Mouse (Mus musculus) lung, postnatal 36 days (tissue): Measurements from ENCODE around the gene Psma3.
"Not testable (repeated sequence)": the region's sequence is repeated elsewhere in the genome, so short reads cannot be mapped to it uniquely, and the experiment has no call there.

ENCODE experiments used
- DNase-seq: peaks from one replicate; pipeline ENCODE4 v3.0.0; 2022; ENCODE audit warnings: mixed read lengths

The Psma3 gene

DNA sequence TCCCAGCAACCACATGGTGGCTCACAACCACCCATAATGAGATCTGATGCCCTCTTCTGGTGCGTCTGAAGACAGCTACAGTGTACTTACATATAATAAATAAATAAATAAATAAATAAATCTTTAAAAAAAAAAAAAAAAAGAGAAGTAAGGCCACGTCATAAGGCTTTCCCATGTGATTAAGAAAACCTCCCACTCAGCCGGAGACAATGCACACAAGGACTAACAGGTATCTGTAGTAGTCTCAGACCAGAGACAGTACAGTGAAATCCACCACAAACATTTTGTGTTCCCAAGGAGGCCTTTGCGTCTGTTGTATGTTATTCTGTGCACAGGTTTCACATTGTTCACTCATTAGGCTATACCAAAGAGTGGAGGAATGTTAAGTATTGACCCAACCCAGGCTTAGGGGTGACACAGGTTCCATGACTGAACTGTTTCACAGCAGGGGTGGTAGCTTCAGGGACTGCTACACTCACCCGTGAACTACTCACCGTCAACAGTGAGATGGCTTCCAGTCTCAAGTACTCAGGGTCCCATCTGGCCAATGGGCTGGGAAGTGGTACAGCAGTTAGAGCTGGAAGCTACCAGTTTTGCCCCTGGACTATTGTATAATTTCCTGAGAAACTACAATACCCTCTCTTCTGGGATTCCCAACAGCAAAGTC, 29.5 kb downstream of the Psma3 start:
- DNase-seq, result no peak

DNA sequence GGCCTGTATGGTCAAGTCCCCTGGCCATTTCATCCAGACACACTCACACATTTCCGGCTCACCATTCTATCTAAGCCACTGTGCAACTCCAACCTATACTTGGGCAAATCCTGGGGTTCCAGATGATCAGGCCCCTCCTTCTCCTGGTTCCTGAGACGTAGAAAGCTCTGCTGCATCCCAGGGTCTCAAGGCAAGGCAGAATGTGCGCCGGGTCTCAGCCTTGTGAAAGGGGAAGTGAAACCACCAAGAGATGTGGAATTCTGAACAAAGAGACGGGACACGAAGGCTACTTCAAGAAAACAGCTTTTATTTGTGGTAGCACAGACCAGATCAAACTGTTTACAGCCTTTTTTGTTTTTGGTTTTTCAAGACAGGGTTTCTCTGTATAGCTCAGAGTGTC, 31.7 kb downstream of the Psma3 start:
- no peak for DNase-seq

DNA sequence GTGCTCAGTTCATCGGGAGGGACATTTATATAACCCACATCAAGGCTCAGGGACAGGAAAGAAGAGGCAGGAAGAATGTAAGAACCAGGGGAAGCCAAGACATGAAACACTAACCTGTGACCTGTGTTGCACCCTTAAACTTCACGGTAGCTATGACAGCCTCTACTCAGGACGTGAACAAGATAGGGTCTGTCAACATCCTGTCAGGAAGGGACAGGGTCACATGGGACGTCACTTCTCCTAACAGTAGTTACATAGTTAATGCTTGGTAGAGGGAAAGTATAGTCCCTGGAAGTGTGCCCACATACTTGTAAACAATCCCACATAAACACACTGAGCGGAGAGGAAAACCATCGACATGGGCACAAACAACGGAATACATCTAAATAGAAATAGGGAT, 32.5 kb downstream of the Psma3 start:
- peak; percentile 67 for DNase-seq

DNA sequence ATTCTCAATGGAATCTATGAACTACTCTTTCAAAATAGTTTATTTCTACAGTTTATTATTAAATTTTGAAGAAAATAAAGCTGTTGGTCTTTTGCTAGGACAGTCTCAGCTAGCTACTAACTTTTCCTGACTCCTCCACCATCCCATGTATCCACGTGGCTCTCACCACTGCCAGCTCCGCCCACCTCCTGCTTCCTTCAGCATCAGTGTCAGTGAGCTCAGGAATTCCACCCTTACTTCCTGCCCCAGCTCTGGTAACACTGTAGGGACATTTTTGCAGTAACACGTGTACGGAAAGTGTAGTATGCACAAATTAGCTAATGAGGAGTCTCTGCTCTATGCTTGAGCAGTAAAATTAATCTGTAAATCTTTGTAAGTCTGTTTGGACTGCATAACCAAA, 35.3 kb downstream of the Psma3 start:
- DNase-seq, result peak; percentile 77

DNA sequence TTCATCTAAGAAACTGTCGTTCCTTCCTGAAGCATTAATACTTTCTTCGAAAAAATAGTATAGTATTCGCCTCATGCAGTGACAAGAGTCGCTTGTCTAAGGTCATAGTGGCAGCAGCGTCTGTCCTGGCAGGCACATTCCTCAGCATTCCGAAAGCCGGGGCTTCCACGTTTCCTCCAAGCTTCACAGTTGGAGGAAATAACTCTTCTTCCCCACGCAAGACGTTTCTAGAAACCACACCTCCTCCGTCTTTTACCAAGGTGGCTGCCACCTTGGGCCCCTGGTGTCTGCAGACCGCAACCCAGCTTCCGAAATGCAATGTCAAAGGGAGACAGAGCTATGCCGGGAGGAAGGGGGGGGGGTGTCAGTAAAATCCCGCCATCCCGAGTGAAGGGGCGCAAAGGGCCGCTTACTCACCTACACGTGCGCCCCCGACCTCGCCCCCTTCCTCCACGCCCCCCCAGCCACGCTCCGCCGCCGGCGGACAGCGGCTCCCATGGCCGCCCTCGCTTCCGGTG, 40.5 kb downstream of the Psma3 start:
- peak; percentile 30 for DNase-seq

DNA sequence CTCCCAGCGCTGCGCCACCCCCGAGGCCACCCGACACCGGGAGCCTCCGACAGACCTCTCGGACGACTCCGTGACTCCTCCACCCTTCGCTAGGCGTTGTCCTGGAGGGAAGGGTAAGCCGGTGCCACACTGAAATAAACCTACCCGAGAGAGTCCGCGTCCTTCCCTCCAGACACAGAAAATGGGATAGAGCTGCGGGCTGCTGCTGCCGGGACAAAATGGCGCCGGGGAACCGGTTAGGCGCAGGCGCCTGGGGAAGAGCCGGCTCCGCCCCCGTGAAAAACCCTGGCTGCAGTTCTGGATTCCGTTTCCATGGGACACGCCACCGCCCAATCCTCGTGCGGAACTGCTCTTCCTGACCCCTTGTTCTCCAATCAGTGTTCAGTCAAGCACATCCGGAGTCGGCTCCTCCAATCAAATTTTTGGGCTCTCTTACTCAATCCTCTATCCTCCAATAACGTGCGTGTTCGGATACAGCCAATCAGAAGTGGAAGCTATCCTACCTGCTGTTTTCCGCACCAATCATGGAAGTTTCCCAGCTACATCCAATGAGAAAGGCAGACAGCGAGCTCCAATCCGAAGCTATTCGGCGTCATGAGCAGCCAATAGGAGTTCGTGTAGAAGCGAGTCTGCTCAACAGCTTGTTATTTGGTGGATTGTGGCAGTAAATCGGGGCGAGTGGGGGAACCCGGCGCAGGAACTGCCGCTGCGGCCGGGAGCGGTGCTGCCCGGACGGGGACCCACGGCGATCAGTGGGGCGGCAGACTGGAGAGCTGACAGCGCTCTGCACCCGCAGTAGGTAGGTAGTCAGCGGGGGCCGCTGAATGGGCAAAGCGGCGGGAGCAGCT, 41.2 kb downstream of the Psma3 start, which contains the start of gene Arid4a:
Arid4a (plus strand) TSS at position 628 of the 848 bp plus-strand sequence.
- DNase-seq, result peak; percentile 100

DNA sequence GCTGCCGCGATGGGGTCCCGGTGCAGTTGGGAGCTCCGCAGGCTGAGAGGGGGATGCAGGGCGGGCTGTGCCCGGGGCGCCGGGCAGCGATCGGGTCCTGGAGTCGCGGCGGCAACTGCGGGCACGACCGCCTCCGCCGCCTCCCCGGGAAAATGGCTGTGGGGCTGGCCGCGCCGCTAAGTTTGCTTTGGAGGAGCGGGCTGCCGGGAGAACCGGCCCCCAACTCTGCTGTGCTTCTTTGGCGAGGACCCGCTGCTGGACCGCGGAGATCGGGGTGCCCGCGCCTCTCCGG, 41.7 kb downstream of the Psma3 start:
- no peak for DNase-seq

DNA sequence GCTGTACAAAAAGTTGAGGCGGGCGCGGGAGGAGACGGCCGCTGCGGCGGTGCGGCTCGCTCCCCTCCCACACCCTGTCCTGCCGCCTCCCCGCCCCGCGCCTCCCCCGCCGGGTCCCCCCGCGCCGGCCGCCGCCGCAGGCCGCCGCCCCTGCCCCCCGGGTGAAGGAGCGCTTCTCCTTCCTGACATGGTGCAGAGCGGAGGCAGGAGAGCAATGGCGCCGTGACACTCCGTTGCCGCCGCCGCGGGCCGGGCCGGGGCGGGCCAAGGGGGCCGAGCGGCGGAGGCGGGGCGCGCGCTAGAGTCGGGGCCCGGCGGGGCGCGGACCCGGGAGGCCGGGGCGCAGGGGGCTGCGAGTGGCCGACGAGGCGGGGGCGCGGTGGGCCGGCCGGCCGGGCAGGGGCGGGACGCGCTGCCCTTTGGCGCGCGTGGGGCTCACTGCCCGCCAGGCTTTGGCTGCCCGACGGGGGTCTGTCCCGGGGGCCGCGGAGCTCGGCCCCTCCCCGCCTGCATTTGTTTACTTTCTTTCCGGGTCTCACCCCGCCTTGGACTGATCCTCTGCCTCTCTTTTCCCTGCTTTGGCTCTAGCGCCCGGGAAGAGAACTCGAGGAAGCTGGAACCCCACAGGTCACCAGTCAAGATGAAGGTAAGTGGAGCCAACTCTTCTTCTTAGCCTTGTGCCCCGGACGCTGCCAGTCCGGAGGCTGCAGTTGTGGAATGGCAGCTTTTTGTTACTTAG, 42.3 kb downstream of the Psma3 start:
- DNase-seq, result peak; percentile 54

DNA sequence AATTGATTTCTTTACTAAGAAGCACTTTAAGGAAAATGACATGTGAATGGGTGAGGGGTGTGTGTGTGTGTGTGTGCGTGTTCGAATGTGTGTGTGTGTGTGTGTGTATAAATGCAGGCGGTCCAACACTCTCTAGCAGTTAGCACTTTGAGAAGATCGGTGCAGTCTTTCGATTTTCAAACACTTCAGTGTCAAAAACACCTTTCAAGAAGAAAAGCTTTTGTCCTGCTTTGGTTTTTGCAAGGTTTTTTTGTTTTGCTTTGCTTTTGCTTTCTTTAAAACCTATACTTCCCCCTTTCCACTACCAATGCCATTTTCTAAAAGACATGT, 42.8 kb downstream of the Psma3 start:
- no peak for DNase-seq

DNA sequence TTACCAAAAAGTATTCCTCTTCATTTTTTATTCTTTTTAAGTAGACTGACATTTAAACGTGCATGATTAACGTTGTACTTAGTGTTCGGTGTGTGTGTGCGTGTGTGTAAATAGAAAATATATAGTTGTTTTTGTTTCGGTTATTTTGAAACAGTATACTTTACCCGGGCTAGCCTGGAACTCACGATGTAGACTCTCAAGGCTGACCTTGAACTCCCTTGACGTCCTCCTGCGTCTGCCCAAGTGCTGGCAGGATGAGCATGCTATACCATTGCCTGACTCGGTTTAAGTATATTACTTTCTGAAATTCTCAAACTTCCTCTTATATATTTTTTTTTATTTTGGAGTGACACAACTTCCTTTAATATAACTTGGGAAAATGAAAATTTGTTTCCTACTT, 43.4 kb downstream of the Psma3 start:
- no peak for DNase-seq

DNA sequence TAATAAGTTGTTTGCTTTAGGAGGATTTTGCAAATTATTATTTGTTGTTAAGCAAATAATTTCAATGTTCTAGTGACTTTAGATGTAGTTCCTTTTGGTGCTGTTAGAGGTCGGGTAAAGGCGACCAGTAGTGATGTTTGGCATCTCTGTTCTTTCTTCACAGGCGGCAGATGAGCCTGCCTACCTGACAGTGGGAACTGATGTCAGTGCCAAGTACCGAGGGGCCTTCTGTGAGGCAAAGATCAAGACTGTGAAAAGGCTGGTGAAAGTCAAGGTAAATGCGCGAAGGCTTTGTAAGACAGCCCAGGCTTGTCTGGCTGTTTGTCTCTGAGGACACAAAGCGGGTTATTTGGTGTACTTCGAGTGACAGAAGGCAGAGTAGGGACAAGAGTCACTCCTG, 44.8 kb downstream of the Psma3 start:
- no peak for DNase-seq

DNA sequence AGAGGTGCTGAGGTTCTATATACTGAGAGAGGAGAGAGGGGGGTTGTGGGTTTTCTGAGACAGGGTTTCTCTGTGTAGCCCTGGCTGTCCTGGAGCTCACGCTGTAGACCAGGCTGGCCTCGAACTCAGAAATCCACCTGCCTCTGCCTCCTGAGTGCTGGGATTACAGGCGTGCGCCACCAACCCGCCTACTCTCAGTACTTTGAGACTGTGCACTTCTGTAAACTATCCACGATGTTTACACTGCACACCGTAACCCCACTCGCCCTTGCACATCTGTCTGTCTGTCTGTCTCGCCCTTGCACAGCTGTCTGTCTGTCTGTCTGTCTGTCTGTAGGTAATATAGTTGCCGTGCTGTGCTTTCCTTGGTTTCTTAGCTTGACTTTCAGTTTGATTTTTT, 50.0 kb downstream of the Psma3 start:
- no peak for DNase-seq

DNA sequence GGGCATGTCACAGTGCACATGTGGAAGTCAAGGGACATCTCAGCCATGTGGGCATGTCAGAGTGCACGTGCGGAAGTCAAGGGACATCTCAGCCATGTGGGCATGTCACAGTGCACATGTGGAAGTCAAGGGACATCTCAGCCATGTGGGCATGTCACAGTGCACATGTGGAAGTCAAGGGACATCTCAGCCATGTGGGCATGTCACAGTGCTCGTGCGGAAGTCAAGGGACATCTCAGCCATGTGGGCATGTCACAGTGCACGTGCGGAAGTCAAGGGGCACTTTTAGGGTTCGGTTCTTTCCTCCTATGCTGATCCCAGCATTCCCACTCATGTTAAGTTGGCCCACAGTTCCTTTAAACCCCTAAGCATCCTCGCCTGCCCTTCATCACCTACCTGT, 53.8 kb downstream of the Psma3 start:
- DNase-seq, result not testable (repeated sequence)

DNA sequence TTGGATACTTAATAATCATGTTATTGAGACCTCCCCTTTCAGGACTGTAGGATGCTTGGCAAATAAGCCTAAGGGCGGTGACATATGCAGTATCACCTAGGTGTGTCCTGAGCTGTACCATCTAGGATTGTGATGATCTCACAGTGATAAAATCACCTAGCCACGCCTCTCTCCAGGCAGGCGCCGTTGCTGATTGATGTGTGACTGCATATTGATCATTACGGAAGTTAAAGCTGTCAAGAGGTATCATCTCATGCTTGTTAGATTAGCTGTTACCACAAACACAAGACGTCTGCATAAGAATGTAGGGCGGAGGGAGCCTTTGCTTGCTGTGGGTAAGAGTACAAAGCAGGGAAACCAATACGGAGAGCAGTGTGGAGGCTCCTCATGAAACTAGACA, 55.8 kb downstream of the Psma3 start:
- DNase-seq, result no peak

DNA sequence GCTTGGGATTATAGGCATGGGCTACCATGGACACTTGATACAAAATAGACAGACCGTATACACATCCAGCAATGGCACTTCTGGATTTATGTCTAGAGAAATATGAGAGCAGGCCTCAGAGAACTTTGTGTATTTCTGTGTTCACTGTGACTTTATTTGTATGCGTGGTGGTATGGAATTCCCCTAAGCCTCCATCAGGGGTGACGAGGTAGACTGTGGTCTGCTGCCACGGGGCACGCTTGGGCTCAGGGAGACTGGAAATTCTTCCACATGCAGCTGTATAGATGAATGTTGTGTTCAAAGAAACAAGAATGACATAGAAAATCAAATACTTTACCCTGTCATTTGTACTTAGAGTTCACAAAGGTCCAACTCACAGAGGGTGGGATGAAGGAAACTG, 56.3 kb downstream of the Psma3 start:
- DNase-seq, result no peak

DNA sequence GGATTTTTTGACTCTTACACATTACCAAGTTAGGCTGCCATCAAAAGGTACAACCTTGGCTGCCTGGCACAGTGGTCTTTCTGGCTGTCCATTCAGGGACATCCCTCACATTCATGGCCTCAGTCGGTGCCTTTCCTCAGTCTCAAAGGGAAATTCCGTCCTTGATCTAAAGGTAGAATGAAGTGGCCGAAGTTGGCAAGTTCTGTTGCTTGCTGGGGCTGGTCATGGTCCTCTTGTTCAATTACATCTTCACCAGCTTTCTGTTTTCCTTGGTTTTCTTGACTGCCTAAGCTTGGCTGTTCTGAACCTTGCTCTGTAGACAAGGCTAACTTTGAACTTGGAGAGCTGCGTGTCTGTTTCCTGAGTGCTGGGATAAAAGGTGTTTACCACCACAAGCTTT, 61.4 kb downstream of the Psma3 start:
- no peak for DNase-seq

DNA sequence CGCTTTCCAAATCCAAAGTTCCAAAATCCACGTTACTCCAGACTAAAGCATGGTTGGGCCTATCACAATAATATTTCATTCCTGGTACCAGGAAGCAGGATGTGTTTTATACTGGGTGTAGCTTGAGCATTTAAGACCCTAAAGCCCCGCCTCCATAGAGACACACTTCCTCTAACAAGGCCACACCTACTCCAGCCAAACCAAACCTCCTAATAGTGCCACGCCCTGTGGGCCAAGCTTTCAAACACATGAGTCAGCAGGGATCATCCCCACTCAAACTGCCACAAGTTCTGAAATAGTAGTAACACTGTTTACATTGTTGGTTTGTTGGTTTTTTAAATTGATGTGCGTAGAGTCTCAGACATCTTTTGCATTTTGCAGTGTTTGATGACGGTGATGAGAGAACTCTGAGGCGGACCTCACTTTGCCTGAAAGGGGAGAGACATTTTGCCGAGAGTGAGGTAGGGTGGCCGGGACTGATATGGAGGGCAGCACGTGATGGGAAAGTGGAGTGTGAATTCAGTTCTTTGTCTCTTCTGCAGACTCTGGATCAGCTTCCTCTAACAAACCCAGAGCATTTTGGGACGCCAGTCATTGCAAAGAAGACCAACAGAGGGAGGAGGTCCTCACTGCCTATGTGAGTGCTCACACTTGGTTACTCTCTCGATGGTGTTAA, 62.4 kb downstream of the Psma3 start:
- DNase-seq, result no peak

DNA sequence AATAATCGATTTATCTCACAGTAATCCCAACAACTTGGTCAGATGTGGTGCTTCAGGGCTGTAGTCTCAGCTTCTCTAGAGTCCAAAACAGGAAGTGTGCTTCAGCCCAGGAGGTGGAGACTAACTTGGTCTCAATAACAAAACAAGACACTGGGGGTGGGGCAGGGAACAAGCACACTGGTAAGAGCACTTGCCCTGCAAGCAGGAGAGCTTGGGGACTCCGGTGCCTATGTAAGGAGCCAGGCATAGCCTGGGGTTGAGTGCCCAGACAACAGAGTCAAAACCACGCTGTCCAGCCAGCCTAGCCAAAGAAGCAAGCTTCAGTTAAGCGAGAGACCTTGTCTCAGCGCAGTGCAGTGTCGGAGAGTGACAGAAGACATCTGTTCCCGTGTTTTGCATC, 66.0 kb downstream of the Psma3 start:
- DNase-seq, result peak; percentile 92

DNA sequence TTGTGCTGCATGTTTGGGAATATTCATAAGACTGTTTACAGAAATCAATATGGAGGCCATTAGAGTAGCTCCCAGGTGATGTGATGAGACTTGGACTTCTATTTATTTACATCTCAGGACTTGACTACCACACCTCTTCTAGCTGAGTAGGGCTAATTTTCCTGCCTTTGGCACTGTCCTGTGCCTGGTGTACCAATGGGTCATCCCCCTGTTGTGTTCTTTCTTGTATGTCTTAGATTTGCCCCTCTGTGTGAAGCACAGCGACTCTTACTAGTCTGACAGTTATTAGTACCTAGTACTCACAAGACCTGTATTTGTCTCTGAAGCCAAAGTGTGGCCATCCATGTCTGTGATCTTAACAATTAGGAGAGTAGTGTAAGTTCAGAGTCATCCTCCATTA, 68.0 kb downstream of the Psma3 start:
- DNase-seq, result no peak

DNA sequence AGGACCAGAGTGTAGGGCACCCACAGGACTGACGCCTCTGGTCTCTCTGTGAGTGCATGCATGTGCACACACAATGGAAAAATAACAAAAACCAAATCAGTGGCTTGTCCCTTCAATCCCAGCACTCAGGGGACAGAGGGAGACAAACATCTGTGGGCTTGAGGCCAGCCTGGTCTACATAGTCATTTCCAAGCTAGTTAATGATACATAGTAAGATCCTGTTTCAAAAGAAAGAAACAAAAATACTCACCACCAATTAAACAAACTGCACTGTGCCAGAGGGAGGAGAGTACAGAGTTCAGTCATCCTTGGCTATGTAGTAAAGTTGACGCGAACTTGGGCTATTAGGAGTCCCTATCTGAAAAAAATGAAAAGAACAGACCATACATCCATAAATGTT, 69.2 kb downstream of the Psma3 start:
- no peak for DNase-seq

DNA sequence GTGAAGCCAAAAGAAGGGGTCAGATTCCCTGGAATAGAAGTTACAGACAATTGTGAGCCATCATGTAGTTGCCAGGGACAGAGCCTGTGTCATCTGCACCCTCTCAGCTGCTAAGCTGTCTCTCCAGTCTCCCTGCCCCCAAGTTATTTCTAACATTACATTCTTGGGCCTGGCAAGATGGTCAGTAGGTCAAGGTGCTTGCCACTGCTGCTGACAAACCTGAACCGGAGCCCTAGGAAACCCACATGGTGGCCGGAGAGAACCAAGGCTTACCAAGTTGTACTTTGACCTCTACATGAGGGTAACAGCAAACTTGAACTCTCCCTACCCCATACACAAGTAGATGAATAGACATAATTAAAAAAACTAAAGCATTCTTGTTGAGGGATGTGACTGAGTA, 70.1 kb downstream of the Psma3 start:
- no peak for DNase-seq
